Mouse (Mus musculus): Measurements from ENCODE around the gene Olfr916. TPM values are rescaled to one million over a fixed set of nuclear protein-coding genes. Genes with fewer than 3 reads are reported as not detected.

Olfr916 gene
- not detected in 2 replicates for polyA plus RNA-seq (2012; ENCODE audit: insufficient read depth, insufficient read length, missing spikeins)

GRCm38 (mm10) chr9:38659775-38660174 is at the start of gene Olfr916:
Gene Olfr916 (minus strand): TSS chr9:38659875.
- Histone ChIP-seq H3K4me3 (ENCODE audit: insufficient read depth, low read length) (no peak within 1 kb of the TSS), H3K4me1 (ENCODE audit: control insufficient read depth, insufficient read depth, low read length) (no peaks in the 10 kb centered on the region), H3K27ac (ENCODE audit: insufficient read depth, low read depth, low read length) (no peak within 1 kb of the TSS)
- TF ChIP-seq POLR2A (IDR thresholded peaks at IDR 0.05; ENCODE audit: borderline replicate concordance, low read depth, low read length), result no peak
- no peak for TF ChIP-seq CTCF (IDR thresholded peaks at IDR 0.05; ENCODE audit: low read depth, low read length)

- TF ChIP-seq POLR2A (IDR thresholded peaks at IDR 0.05; ENCODE audit: borderline replicate concordance, low read depth, low read length), result no peak
- TF ChIP-seq CTCF (IDR thresholded peaks at IDR 0.05; ENCODE audit: low read depth, low read length), result no peak
These were observed 14.8 kb upstream of the Olfr916 start, which contains the start of gene Olfr918 for GRCm38 (mm10) chr9:38674501-38674900. Gene Olfr918 (minus strand): TSS chr9:38674601.

DNA sequence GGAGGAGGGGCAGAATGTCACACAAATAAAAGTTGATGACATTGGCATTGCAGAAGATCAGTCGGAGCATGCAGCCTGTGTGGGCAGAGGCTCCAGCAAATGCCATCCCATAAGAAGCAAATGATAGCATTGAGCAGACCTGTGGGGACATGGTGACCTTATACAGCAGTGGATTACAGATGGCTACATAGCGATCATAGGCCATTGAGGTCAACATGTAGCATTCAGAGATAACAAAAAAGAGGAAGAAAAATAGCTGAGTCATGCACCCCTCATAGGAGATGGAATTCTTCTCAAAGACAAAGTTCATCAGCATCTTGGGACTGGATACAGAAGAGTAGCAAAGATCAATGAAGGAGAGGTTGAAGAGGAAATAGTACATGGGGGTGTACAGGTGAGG is 13.2 kb upstream of the Olfr916 start:
- no peak for TF ChIP-seq CTCF (IDR thresholded peaks at IDR 0.05; ENCODE audit: low read depth, low read length)
- no peak for TF ChIP-seq POLR2A (IDR thresholded peaks at IDR 0.05; ENCODE audit: borderline replicate concordance, low read depth, low read length)

More at GRCm38 (mm10) chr9:38674501-38674900, 14.8 kb upstream of the Olfr916 start, which contains the start of gene Olfr918:
- no peak within 1 kb of the TSS for H3K4me3 ChIP-seq (ENCODE audit: insufficient read depth, low read length)
- H3K27ac ChIP-seq (ENCODE audit: insufficient read depth, low read depth, low read length), result no peak within 1 kb of the TSS
- 0 out of 2 replicates have a peak, but pooled peaks cover 2% of the 10 kb centered on the region for H3K4me1 ChIP-seq (ENCODE audit: control insufficient read depth, insufficient read depth, low read length)

DNA sequence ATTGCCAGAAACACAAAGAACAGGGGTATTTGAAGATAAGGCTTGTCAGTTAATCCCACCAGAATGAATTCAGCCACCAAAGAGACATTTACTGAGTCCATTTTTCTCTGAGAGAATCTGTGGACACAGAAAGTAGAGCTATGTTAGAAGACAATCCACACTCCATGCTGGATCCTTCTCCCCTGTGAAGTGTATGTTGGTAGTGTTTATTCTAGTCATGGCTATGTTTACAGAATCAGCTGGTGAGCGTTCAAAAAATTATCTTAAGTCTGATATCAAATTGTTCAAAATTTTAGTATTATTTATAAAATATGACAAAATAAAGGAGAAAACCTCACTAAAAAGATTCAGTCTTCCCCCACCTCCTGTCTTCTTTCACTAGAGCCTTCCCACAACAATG is 6.1 kb upstream of the Olfr916 start, which contains the start of gene Olfr917:
Olfr917 (minus strand) TSS at position 101 of the 400 bp plus-strand sequence.
- Histone ChIP-seq H3K4me3 (ENCODE audit: insufficient read depth, low read length) (no peak within 1 kb of the TSS), H3K27ac (ENCODE audit: insufficient read depth, low read depth, low read length) (no peak within 1 kb of the TSS), H3K4me1 (ENCODE audit: control insufficient read depth, insufficient read depth, low read length) (no peaks in the 10 kb centered on the region)
- TF ChIP-seq CTCF (IDR thresholded peaks at IDR 0.05; ENCODE audit: low read depth, low read length), result no peak
- no peak for TF ChIP-seq POLR2A (IDR thresholded peaks at IDR 0.05; ENCODE audit: borderline replicate concordance, low read depth, low read length)

More for the DNA sequence above, 13.2 kb upstream of the Olfr916 start:
- Histone ChIP-seq H3K4me1 (ENCODE audit: control insufficient read depth, insufficient read depth, low read length) (0 out of 2 replicates have a peak, but pooled peaks cover 2% of the 10 kb centered on the region), H3K4me3 (ENCODE audit: insufficient read depth, low read length) (no peak overlapping the region), H3K27ac (ENCODE audit: insufficient read depth, low read depth, low read length) (no peak overlapping the region)

- TF ChIP-seq POLR2A (IDR thresholded peaks at IDR 0.05; ENCODE audit: borderline replicate concordance, low read depth, low read length) (no peak), CTCF (IDR thresholded peaks at IDR 0.05; ENCODE audit: low read depth, low read length) (no peak)
- H3K4me1 ChIP-seq (ENCODE audit: control insufficient read depth, insufficient read depth, low read length), result no peaks in the 10 kb centered on the region
- H3K27ac ChIP-seq (ENCODE audit: insufficient read depth, low read depth, low read length), result no peak overlapping the region
- no peak overlapping the region for H3K4me3 ChIP-seq (ENCODE audit: insufficient read depth, low read length)
These were observed 27.3 kb downstream of the Olfr916 start for GRCm38 (mm10) chr9:38632406-38632805.

Other genes starting within 250 kb of the Olfr916 start
- not detected in 2 replicates for gene Olfr901, start 230.4 kb downstream of the Olfr916 start, polyA plus RNA-seq (2012; ENCODE audit: insufficient read depth, insufficient read length, missing spikeins)
- not detected in 2 replicates for gene Olfr902, start 212.2 kb downstream of the Olfr916 start, polyA plus RNA-seq (2012; ENCODE audit: insufficient read depth, insufficient read length, missing spikeins)
- gene Olfr904, start 196.7 kb downstream of the Olfr916 start, polyA plus RNA-seq (2012; ENCODE audit: insufficient read depth, insufficient read length, missing spikeins), result not detected in 2 replicates
- 0.16 and 0.41 TPM in 2 replicates for gene Olfr905, start 188.8 kb downstream of the Olfr916 start, polyA plus RNA-seq (2012; ENCODE audit: insufficient read depth, insufficient read length, missing spikeins)
- gene Olfr906, start 172.8 kb downstream of the Olfr916 start, polyA plus RNA-seq (2012; ENCODE audit: insufficient read depth, insufficient read length, missing spikeins), result not detected in 2 replicates
- not detected in 2 replicates for gene Olfr907, start 164.1 kb downstream of the Olfr916 start, polyA plus RNA-seq (2012; ENCODE audit: insufficient read depth, insufficient read length, missing spikeins)
- gene Olfr911-ps1, start 138.3 kb downstream of the Olfr916 start, polyA plus RNA-seq (2012; ENCODE audit: insufficient read depth, insufficient read length, missing spikeins), result not detected in 2 replicates
- gene Olfr910, start 122.0 kb downstream of the Olfr916 start, polyA plus RNA-seq (2012; ENCODE audit: insufficient read depth, insufficient read length, missing spikeins), result not detected in 2 replicates
- 0.15 TPM in 2 replicates for gene Olfr912, start 79.7 kb downstream of the Olfr916 start, polyA plus RNA-seq (2012; ENCODE audit: insufficient read depth, insufficient read length, missing spikeins)
- not detected in 2 replicates for gene Olfr913, start 67.1 kb downstream of the Olfr916 start, polyA plus RNA-seq (2012; ENCODE audit: insufficient read depth, insufficient read length, missing spikeins)
- gene Olfr914, start 54.8 kb downstream of the Olfr916 start, polyA plus RNA-seq (2012; ENCODE audit: insufficient read depth, insufficient read length, missing spikeins), result not detected in 2 replicates
- not detected in 2 replicates for gene Olfr917, start 6.0 kb upstream of the Olfr916 start, polyA plus RNA-seq (2012; ENCODE audit: insufficient read depth, insufficient read length, missing spikeins)
- not detected in 2 replicates for gene Olfr918, start 14.7 kb upstream of the Olfr916 start, polyA plus RNA-seq (2012; ENCODE audit: insufficient read depth, insufficient read length, missing spikeins)
- not detected in 2 replicates for gene Olfr919, start 43.8 kb upstream of the Olfr916 start, polyA plus RNA-seq (2012; ENCODE audit: insufficient read depth, insufficient read length, missing spikeins)
- 211 and 230 TPM in 2 replicates for gene Vwa5a, start 58.4 kb upstream of the Olfr916 start, polyA plus RNA-seq (2012; ENCODE audit: insufficient read depth, insufficient read length, missing spikeins)
- gene Olfr920, start 92.4 kb upstream of the Olfr916 start, polyA plus RNA-seq (2012; ENCODE audit: insufficient read depth, insufficient read length, missing spikeins), result 1.5 and 2.6 TPM in 2 replicates
- gene Olfr921, start 113.2 kb upstream of the Olfr916 start, polyA plus RNA-seq (2012; ENCODE audit: insufficient read depth, insufficient read length, missing spikeins), result not detected in 2 replicates
- not detected in 2 replicates for gene Olfr922, start 154.7 kb upstream of the Olfr916 start, polyA plus RNA-seq (2012; ENCODE audit: insufficient read depth, insufficient read length, missing spikeins)
- gene Olfr923, start 166.7 kb upstream of the Olfr916 start, polyA plus RNA-seq (2012; ENCODE audit: insufficient read depth, insufficient read length, missing spikeins), result not detected in 2 replicates
- gene Olfr924, start 184.6 kb upstream of the Olfr916 start, polyA plus RNA-seq (2012; ENCODE audit: insufficient read depth, insufficient read length, missing spikeins), result not detected in 2 replicates
- gene Olfr26, start 195.2 kb upstream of the Olfr916 start, polyA plus RNA-seq (2012; ENCODE audit: insufficient read depth, insufficient read length, missing spikeins), result not detected in 2 replicates
- gene Olfr926, start 217.3 kb upstream of the Olfr916 start, polyA plus RNA-seq (2012; ENCODE audit: insufficient read depth, insufficient read length, missing spikeins), result not detected in 2 replicates

Data from bone marrow macrophage, adult 2 months (primary cell).